Mouse (Mus musculus) heart, embryonic 15.5 days (tissue): ENCODE measurements around the gene Myh7. TPM values are rescaled to one million over a fixed set of nuclear protein-coding genes. Genes with fewer than 3 reads are reported as not detected.
A peak's percentile ranks its signal among the peaks of the same experiment; 100 is the strongest.
"Not testable (repeated sequence)": the region's sequence is repeated elsewhere in the genome, so short reads cannot be mapped to it uniquely, and the experiment has no call there.

Experiments used
- ATAC-seq: fragments of 200-750 bp; cut with Nextera tagmentation; replicated peaks from 2 replicates; pipeline ENCODE4 v1.8.0; 2017; ENCODE audit warnings: low read depth, moderate TSS enrichment; ENCODE audit not compliant: insufficient number of reproducible peaks, insufficient read depth, low FRiP score
- H3K27ac ChIP-seq: fragments of 300-500 bp; sonication (generic); 2 replicates; pipeline ENCODE4 v1.5.1; 2015; ENCODE audit warnings: mild to moderate bottlenecking, inconsistent platforms
- H3K27me3 ChIP-seq: fragments of 300-500 bp; sonication (generic); 2 replicates; pipeline ENCODE4 v1.6.1; 2015; ENCODE audit warnings: inconsistent platforms
- H3K36me3 ChIP-seq: fragments of 300-500 bp; sonication (generic); 2 replicates; pipeline ENCODE4 v1.6.1; 2015; ENCODE audit warnings: mild to moderate bottlenecking, inconsistent platforms
- H3K4me1 ChIP-seq: fragments of 300-500 bp; sonication (generic); replicated peaks from 2 replicates; pipeline ENCODE4 v1.6.1; 2015; ENCODE audit warnings: inconsistent platforms
- H3K4me2 ChIP-seq: fragments of 300-500 bp; sonication (generic); 2 replicates; pipeline ENCODE4 v1.6.1; 2015; ENCODE audit warnings: inconsistent platforms, mild to moderate bottlenecking, moderate library complexity
- H3K4me3 ChIP-seq: fragments of 300-500 bp; sonication (generic); 2 replicates; pipeline ENCODE4 v1.5.1; 2015; ENCODE audit warnings: mild to moderate bottlenecking, inconsistent platforms
- H3K9ac ChIP-seq: fragments of 300-500 bp; sonication (generic); 2 replicates; pipeline ENCODE4 v1.6.1; 2015; ENCODE audit warnings: mild to moderate bottlenecking, inconsistent platforms
- H3K9me3 ChIP-seq: fragments of 300-500 bp; sonication (generic); replicated peaks from 2 replicates; pipeline ENCODE4 v1.6.1; 2016; ENCODE audit warnings: inconsistent platforms
- WGBS: fragments of 180-500 bp; shearing (Covaris S2); methylation state at CpG from one replicate; pipeline ENCODE4 v1.1.7; 2015; ENCODE audit warnings: mixed read lengths; 5-methylcytosine and 5-hydroxymethylcytosine counted together
- polyA plus RNA-seq: library from polyadenylated mRNA; unstranded; fragments of >200 nt; fragmentation: Nextera tagmentation; extraction: Ambion mirVana; gene quantifications from 2 replicates; pipeline ENCODE4 v1.2.1, GENCODE M21; 2015

Gene Myh7
- polyA plus RNA-seq, 1 experiment from 2014 or later: 4,914 TPM

GRCm38 (mm10) chr14:54967874-54968273 lies 26.6 kb downstream of the Myh7 start:
- Histone ChIP-seq H3K9ac (peak overlapping the region; percentile 32), H3K27ac (peak overlapping the region; percentile 90), H3K36me3 (peaks cover 22% of the 10 kb centered on the region), H3K4me1 (peaks cover 40% of the 10 kb centered on the region), H3K27me3 (no peaks in the 10 kb centered on the region), H3K9me3 (no peaks in the 10 kb centered on the region), H3K4me2 (peak overlapping the region; percentile 56), H3K4me3 (no peak overlapping the region)
- WGBS: 42% methylated on average over 3 of the region's 3 CpGs
- peak; percentile 7; the same call in 1 of the 2 replicates for ATAC-seq

GRCm38 (mm10) chr14:54966320-54966977 lies 28.0 kb downstream of the Myh7 start, which contains the start of gene Myh6:
Gene Myh6, minus strand, starts transcription at chr14:54966927.
- 38% methylated on average over 7 of the region's 7 CpGs for WGBS
- no peaks in the 10 kb centered on the region for H3K9me3 ChIP-seq
- peaks cover 39% of the 10 kb centered on the region for H3K4me1 ChIP-seq
- H3K27me3 ChIP-seq: no peaks in the 10 kb centered on the region
- peak; percentile 41 for ATAC-seq
- peak within 1 kb of the TSS; percentile 56 for H3K4me2 ChIP-seq
- H3K27ac ChIP-seq: peak within 1 kb of the TSS; percentile 90
- peaks cover 10% of the 10 kb centered on the region for H3K36me3 ChIP-seq
- peak within 1 kb of the TSS; percentile 51 for H3K4me3 ChIP-seq
- peak within 1 kb of the TSS; percentile 46 for H3K9ac ChIP-seq

DNA sequence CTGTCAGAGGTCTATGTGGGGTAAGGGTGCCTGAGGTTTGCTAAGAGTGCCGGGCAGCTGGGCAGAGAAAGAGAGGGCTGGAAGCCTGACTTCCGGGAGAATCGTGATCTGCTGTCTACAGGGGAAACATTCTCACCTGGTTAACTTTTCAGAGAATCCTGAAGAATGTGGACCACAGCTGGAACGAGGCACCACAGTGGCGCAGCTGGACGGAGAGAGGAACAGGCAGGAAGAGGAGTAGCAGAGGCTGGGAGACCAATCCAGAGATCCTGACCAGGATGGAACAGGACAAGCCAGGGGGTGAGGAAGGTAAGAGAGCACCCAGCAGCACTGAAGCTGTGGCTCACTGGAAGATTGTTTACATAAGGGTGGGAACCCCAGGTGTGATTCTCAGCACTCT lies 28.8 kb downstream of the Myh7 start:
- Histone ChIP-seq H3K36me3 (peaks cover 4% of the 10 kb centered on the region; the same call in 1 of the 2 replicates), H3K27me3 (no peaks in the 10 kb centered on the region), H3K9ac (peak overlapping the region; percentile 46), H3K9me3 (no peaks in the 10 kb centered on the region), H3K4me3 (peak overlapping the region; percentile 51), H3K27ac (peak overlapping the region; percentile 90), H3K4me2 (peak overlapping the region; percentile 56), H3K4me1 (peaks cover 47% of the 10 kb centered on the region)
- no peak for ATAC-seq
- WGBS: 36% methylated on average over 6 of the region's 6 CpGs

DNA sequence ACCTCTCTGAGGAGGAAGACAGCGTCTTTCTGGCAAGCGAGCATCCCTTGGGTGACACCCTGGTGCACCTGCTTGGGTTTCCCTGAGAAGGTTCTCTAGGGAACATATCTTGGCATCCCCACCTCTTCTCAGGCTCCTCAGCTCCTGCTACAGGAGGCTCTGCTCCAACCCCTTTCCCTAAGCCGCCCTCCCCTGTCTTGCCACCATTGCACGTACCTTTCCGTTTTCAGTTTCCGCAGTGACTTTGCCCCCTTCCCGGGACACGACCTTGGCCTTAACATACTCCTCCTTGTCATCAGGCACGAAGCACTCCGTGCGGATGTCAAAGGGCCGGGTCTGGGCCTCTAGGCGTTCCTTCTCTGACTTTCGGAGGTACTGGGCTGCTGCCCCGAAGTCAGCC lies 29.4 kb downstream of the Myh7 start:
- H3K9ac ChIP-seq: peak overlapping the region; percentile 46
- H3K4me1 ChIP-seq: peaks cover 48% of the 10 kb centered on the region
- H3K4me2 ChIP-seq: peak overlapping the region; percentile 56
- peak overlapping the region; percentile 51 for H3K4me3 ChIP-seq
- no peaks in the 10 kb centered on the region; the same call in 1 of the 2 replicates for H3K36me3 ChIP-seq
- no peaks in the 10 kb centered on the region for H3K9me3 ChIP-seq
- no peak for ATAC-seq
- no peaks in the 10 kb centered on the region for H3K27me3 ChIP-seq
- H3K27ac ChIP-seq: peak overlapping the region; percentile 90
- 40% methylated on average over 15 of the region's 15 CpGs for WGBS

DNA sequence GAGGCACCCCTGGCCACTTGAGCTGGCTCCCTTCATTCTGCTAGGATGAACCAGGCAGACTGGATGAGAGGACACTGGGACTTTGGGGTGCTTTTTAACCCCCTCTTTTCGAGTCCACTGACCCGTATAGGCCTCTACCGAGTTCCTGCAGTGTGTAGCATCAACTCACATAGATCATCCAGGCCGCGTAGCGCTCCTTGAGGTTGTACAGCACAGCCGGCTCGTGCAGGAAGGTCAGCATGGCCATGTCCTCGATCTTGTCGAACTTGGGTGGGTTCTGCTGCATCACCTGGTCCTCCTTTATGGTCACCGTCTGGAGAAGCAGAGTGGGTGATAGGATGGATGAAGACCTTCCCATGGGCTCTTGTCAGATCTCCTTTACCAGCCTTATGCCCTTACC lies 30.7 kb downstream of the Myh7 start:
- Histone ChIP-seq H3K9ac (peak overlapping the region; percentile 46), H3K4me2 (peak overlapping the region; percentile 56), H3K4me3 (peak overlapping the region; percentile 51), H3K36me3 (no peaks in the 10 kb centered on the region; the same call in 1 of the 2 replicates), H3K4me1 (peaks cover 50% of the 10 kb centered on the region), H3K27me3 (no peaks in the 10 kb centered on the region), H3K27ac (peak overlapping the region; percentile 90), H3K9me3 (no peaks in the 10 kb centered on the region)
- no peak for ATAC-seq
- 59% methylated on average over 11 of the region's 11 CpGs for WGBS

- Histone ChIP-seq H3K27ac (peak overlapping the region; percentile 67), H3K9ac (peak overlapping the region; percentile 46), H3K4me3 (peak overlapping the region; percentile 51), H3K9me3 (no peaks in the 10 kb centered on the region), H3K36me3 (peaks cover 3% of the 10 kb centered on the region; the same call in 1 of the 2 replicates), H3K27me3 (no peaks in the 10 kb centered on the region), H3K4me1 (peaks cover 46% of the 10 kb centered on the region), H3K4me2 (peak overlapping the region; percentile 56)
- 58% methylated on average over 7 of the region's 7 CpGs for WGBS
- ATAC-seq: no peak
Measured at GRCm38 (mm10) chr14:54962714-54963113, 31.7 kb downstream of the Myh7 start.

DNA sequence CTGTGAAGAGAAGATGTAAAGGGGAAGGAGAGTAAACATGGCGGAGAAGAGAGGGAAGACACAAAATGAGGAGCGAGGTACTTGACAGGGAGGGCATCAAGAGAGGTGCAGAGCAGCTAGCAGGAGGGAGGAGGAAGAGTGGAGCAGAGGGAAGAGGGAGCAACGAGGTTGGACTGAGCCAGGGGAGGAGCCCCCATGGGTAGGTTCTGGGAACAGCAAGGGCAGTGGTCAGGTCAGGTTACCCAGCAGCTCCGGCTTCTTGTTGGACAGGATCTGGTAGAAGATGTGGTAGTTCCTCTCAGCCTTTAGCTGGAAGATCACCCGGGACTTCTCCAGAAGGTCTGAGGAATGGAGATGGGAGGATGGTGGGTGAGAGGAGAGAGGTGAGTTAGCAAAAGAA lies 32.9 kb downstream of the Myh7 start:
- Histone ChIP-seq H3K27ac (peak overlapping the region; percentile 67), H3K36me3 (peaks cover 11% of the 10 kb centered on the region; the same call in 1 of the 2 replicates), H3K4me2 (peak overlapping the region; percentile 56), H3K27me3 (no peaks in the 10 kb centered on the region), H3K9ac (peak overlapping the region; percentile 35), H3K4me1 (peaks cover 43% of the 10 kb centered on the region), H3K9me3 (no peaks in the 10 kb centered on the region), H3K4me3 (peak overlapping the region; percentile 51)
- no peak for ATAC-seq
- 48% methylated on average over 5 of the region's 5 CpGs for WGBS

DNA sequence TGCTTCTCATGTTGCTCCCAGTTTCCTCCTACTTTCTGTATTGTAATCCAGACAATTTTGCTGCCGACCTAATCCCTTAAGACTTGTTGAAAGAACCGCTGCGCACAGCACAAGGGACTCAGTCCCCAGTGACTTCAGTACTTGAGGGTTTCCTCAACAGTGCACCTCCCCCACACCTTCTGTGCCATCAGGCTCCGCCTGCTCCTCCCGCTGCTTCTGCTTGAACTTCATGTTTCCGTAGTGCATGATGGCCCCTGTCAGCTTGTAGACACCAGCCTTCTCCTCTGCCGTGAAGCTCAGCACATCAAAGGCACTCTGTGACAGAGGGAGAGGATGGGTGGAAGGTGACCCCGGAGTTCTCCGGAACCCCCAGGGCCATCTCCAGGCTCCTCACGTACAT lies 33.7 kb downstream of the Myh7 start:
- H3K9me3 ChIP-seq: no peaks in the 10 kb centered on the region
- peak overlapping the region; percentile 35 for H3K9ac ChIP-seq
- peaks cover 15% of the 10 kb centered on the region; the same call in 1 of the 2 replicates for H3K36me3 ChIP-seq
- no peaks in the 10 kb centered on the region for H3K27me3 ChIP-seq
- 43% methylated on average over 10 of the region's 10 CpGs for WGBS
- H3K27ac ChIP-seq: peak overlapping the region; percentile 67
- H3K4me1 ChIP-seq: peaks cover 45% of the 10 kb centered on the region
- peak overlapping the region; percentile 56 for H3K4me2 ChIP-seq
- no peak for ATAC-seq
- H3K4me3 ChIP-seq: peak overlapping the region; percentile 51

- H3K9ac ChIP-seq: 0 out of 2 replicates have a peak overlapping the region, but pooled peaks have one; percentile 35
- not testable (repeated sequence) for ATAC-seq, H3K27me3 ChIP-seq, H3K27ac ChIP-seq, H3K9me3 ChIP-seq
- peak overlapping the region; percentile 56 for H3K4me2 ChIP-seq
- peak overlapping the region; percentile 51 for H3K4me3 ChIP-seq
- peaks cover 45% of the 10 kb centered on the region for H3K4me1 ChIP-seq
- 66% methylated on average over 12 of the region's 12 CpGs for WGBS
- H3K36me3 ChIP-seq: peaks cover 20% of the 10 kb centered on the region; the same call in 1 of the 2 replicates
Measured at GRCm38 (mm10) chr14:54959853-54960613, 34.4 kb downstream of the Myh7 start.

GRCm38 (mm10) chr14:54959197-54959596 lies 35.2 kb downstream of the Myh7 start:
- no peaks in the 10 kb centered on the region for H3K9me3 ChIP-seq
- WGBS: 70% methylated on average over 3 of the region's 3 CpGs
- peaks cover 24% of the 10 kb centered on the region; the same call in 1 of the 2 replicates for H3K36me3 ChIP-seq
- no peaks in the 10 kb centered on the region for H3K27me3 ChIP-seq
- peak overlapping the region; percentile 24 for H3K4me3 ChIP-seq
- no peak for ATAC-seq
- H3K27ac ChIP-seq: peak overlapping the region; percentile 7; the same call in 1 of the 2 replicates
- peaks cover 45% of the 10 kb centered on the region for H3K4me1 ChIP-seq
- peak overlapping the region; percentile 7; the same call in 1 of the 2 replicates for H3K9ac ChIP-seq
- peak overlapping the region; percentile 56 for H3K4me2 ChIP-seq

GRCm38 (mm10) chr14:54958503-54958902 lies 35.9 kb downstream of the Myh7 start:
- Histone ChIP-seq H3K4me1 (peaks cover 40% of the 10 kb centered on the region), H3K4me2 (peak overlapping the region; percentile 37), H3K4me3 (peak overlapping the region; percentile 24), H3K9me3 (no peaks in the 10 kb centered on the region), H3K27me3 (no peaks in the 10 kb centered on the region), H3K27ac (peak overlapping the region; percentile 35), H3K36me3 (peaks cover 31% of the 10 kb centered on the region; the same call in 1 of the 2 replicates), H3K9ac (peak overlapping the region; percentile 31; the same call in 1 of the 2 replicates)
- no peak for ATAC-seq
- WGBS: 62% methylated on average over 4 of the region's 4 CpGs
